Mouse (Mus musculus) embryonic facial prominence, embryonic 11.5 days (tissue): ENCODE results near the gene Trpm8. TPM values are rescaled to one million over a fixed set of nuclear protein-coding genes. Genes with fewer than 3 reads are reported as not detected.

ENCODE experiments used
- ATAC-seq: fragments of 200-750 bp; cut with Nextera tagmentation; replicated peaks from 2 replicates; pipeline ENCODE4 v1.8.0; 2017; ENCODE audit warnings: low read depth; ENCODE audit not compliant: insufficient number of reproducible peaks, low FRiP score, low TSS enrichment
- DNase-seq: peaks from one replicate; pipeline ENCODE4 v3.0.0-alpha.2; 2015; ENCODE audit warnings: low spot score
- H3K27ac ChIP-seq: fragments of 300-500 bp; sonication (generic); replicated peaks from 2 replicates; pipeline ENCODE4 v1.5.1; 2014; ENCODE audit warnings: mild to moderate bottlenecking, low read depth, low read length, control low read depth
- H3K27me3 ChIP-seq: fragments of 300-500 bp; sonication (generic); 2 replicates; pipeline ENCODE4 v1.6.1; 2014; ENCODE audit warnings: mild to moderate bottlenecking, low read length, moderate library complexity, mixed read lengths; ENCODE audit not compliant: control insufficient read depth, insufficient read depth
- H3K36me3 ChIP-seq: fragments of 300-500 bp; sonication (generic); replicated peaks from 2 replicates; pipeline ENCODE4 v1.6.1; 2014; ENCODE audit warnings: low read depth, mild to moderate bottlenecking, low read length, moderate library complexity, mixed read lengths; ENCODE audit not compliant: control insufficient read depth, insufficient read depth
- H3K4me1 ChIP-seq: fragments of 300-500 bp; sonication (generic); 2 replicates; pipeline ENCODE4 v1.6.1; 2014; ENCODE audit warnings: low read length, mixed read lengths; ENCODE audit not compliant: control insufficient read depth, insufficient read depth
- H3K4me2 ChIP-seq: fragments of 300-500 bp; sonication (generic); 2 replicates; pipeline ENCODE4 v1.6.1; 2014; ENCODE audit warnings: low read depth, mild to moderate bottlenecking, control low read depth, low read length, moderate library complexity
- H3K4me3 ChIP-seq: fragments of 300-500 bp; sonication (generic); 2 replicates; pipeline ENCODE4 v1.5.1; 2014; ENCODE audit warnings: low read depth, low read length, control low read depth
- H3K9ac ChIP-seq: fragments of 300-500 bp; sonication (generic); replicated peaks from 2 replicates; pipeline ENCODE4 v1.6.1; 2014; ENCODE audit warnings: mild to moderate bottlenecking, control low read depth, low read length
- H3K9me3 ChIP-seq: fragments of 300-500 bp; sonication (generic); replicated peaks from 2 replicates; pipeline ENCODE4 v1.6.1; 2016; ENCODE audit warnings: mild to moderate bottlenecking, low read length, inconsistent platforms, mixed read lengths; ENCODE audit not compliant: control insufficient read depth
- WGBS: fragments of 180-500 bp; shearing (Covaris S2); extraction: QIAGEN DNeasy Blood & Tissue Kit; methylation state at CpG from one replicate; pipeline ENCODE4 v1.1.7; 2014; 5-methylcytosine and 5-hydroxymethylcytosine counted together
- polyA plus RNA-seq: library from polyadenylated mRNA; unstranded; fragments of >200 nt; fragmentation: Nextera tagmentation; extraction: Ambion mirVana; gene quantifications from 2 replicates; pipeline ENCODE4 v1.2.1, GENCODE M21; 2014

Trpm8 gene
- polyA plus RNA-seq, 1 experiment from 2014 or later, result not detected

DNA sequence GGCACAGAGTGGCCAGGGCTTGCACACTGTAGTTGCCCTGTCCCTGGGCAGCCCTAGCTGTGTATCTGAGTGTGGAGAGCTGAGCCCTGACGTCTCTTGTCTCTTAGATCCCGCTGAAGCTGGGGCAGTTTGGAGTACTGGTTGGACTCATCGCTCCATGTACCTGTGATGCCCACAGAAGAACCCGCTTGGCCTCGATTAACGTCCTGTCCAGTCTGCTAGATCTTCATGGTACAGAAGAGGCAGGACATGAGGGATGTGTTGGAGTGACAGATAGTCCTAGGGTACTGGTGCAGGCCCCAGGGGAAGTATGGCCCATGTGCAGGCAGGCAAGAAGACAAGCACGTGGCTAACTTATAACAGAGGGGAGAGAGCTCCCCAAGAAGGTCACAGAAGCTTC, 27.9 kb upstream of the Trpm8 start:
- no peak for DNase-seq
- H3K36me3 ChIP-seq, result no peaks in the 10 kb centered on the region

DNA sequence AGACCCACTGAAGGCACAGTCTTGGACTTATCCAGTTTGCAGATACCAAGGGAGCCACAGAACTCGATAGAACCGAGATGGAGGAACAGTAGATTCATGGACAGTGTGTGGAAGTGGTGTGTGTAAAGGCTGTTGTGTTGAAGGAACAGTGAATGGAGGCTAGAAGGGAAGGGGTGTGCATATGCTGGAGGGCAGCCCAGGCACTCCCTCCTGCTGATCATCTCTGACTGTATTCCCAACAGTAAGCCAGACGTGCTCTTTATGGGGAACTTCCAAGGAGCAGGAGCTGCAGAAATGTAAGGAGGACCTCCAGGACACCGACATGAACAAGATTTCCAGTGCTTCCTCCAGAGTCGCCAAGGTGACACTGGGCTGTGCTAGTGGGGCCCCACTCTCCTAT, 27.4 kb upstream of the Trpm8 start:
- Histone ChIP-seq H3K4me3 (no peak overlapping the region), H3K9me3 (peaks cover 93% of the 10 kb centered on the region), H3K27ac (no peak overlapping the region), H3K9ac (no peak overlapping the region), H3K27me3 (no peaks in the 10 kb centered on the region), H3K36me3 (no peaks in the 10 kb centered on the region), H3K4me2 (no peak overlapping the region), H3K4me1 (no peaks in the 10 kb centered on the region)
- WGBS, result 84% methylated on average over 5 of the region's 5 CpGs
- DNase-seq, result no peak
- no peak; the same call in 1 of the 2 replicates for ATAC-seq

More for the DNA sequence above, 27.9 kb upstream of the Trpm8 start:
- Histone ChIP-seq H3K27ac (no peak overlapping the region), H3K9me3 (peaks cover 93% of the 10 kb centered on the region), H3K9ac (no peak overlapping the region), H3K4me1 (no peaks in the 10 kb centered on the region), H3K27me3 (no peaks in the 10 kb centered on the region), H3K4me3 (no peak overlapping the region), H3K4me2 (no peak overlapping the region)
- no peak; the same call in 1 of the 2 replicates for ATAC-seq
- WGBS, result 80% methylated on average over 7 of the region's 7 CpGs

DNA sequence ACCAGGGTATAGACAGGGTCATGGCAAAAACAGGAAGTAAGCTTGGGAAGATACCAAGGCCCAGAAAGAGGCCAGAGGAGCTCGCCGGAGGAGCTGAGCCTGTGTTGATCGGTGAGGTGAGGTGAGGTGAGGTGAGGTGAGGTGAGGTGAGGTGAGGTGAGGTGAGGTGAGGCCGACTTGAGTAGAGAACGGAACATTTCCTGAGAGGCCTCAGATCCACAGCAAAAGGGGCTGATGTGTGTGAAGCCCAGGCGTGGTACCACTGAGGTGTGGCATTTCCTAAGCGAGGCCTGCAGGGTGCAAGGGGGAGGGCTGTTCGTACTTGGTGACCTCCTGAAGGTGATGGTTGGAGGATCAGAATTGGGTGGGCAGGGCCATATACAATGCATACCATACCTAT, 24.4 kb upstream of the Trpm8 start:
- H3K9me3 ChIP-seq, result peaks cover 90% of the 10 kb centered on the region
- no peaks in the 10 kb centered on the region for H3K27me3 ChIP-seq
- no peak overlapping the region for H3K4me2 ChIP-seq
- H3K4me3 ChIP-seq, result no peak overlapping the region
- no peak overlapping the region for H3K27ac ChIP-seq
- H3K4me1 ChIP-seq, result no peaks in the 10 kb centered on the region
- H3K36me3 ChIP-seq, result no peaks in the 10 kb centered on the region
- no peak for DNase-seq
- no peak overlapping the region for H3K9ac ChIP-seq
- 77% methylated on average over 8 of the region's 8 CpGs for WGBS
- ATAC-seq, result no peak

GRCm38 (mm10) chr1:88253540-88253939, 23.9 kb upstream of the Trpm8 start:
- DNase-seq, result no peak
- Histone ChIP-seq H3K4me2 (no peak overlapping the region), H3K4me3 (no peak overlapping the region), H3K27me3 (no peaks in the 10 kb centered on the region), H3K9me3 (peaks cover 90% of the 10 kb centered on the region), H3K27ac (no peak overlapping the region), H3K9ac (no peak overlapping the region), H3K36me3 (no peaks in the 10 kb centered on the region), H3K4me1 (no peaks in the 10 kb centered on the region)
- ATAC-seq, result no peak
- 68% methylated on average over 6 of the region's 6 CpGs for WGBS

- no peak overlapping the region for H3K9ac ChIP-seq
- DNase-seq, result no peak
- ATAC-seq, result no peak
- H3K27ac ChIP-seq, result no peak overlapping the region
- H3K27me3 ChIP-seq, result no peaks in the 10 kb centered on the region
- H3K4me1 ChIP-seq, result no peaks in the 10 kb centered on the region
- H3K9me3 ChIP-seq, result peaks cover 83% of the 10 kb centered on the region
- H3K4me2 ChIP-seq, result no peak overlapping the region
- WGBS, result 87% methylated on average over 12 of the region's 12 CpGs
- H3K4me3 ChIP-seq, result no peak overlapping the region
- H3K36me3 ChIP-seq, result peaks cover 5% of the 10 kb centered on the region
These were observed 22.5 kb upstream of the Trpm8 start for GRCm38 (mm10) chr1:88254793-88255465.

GRCm38 (mm10) chr1:88255466-88255857, 22.0 kb upstream of the Trpm8 start:
- ATAC-seq (no peak), DNase-seq (no peak)
- peaks cover 11% of the 10 kb centered on the region for H3K36me3 ChIP-seq
- WGBS, result 55% methylated on average over 2 of the region's 2 CpGs
- no peaks in the 10 kb centered on the region for H3K27me3 ChIP-seq
- H3K9me3 ChIP-seq, result peaks cover 81% of the 10 kb centered on the region
- no peak overlapping the region for H3K4me2 ChIP-seq
- H3K4me1 ChIP-seq, result no peaks in the 10 kb centered on the region
- no peak overlapping the region for H3K9ac ChIP-seq
- H3K4me3 ChIP-seq, result no peak overlapping the region
- no peak overlapping the region for H3K27ac ChIP-seq

DNA sequence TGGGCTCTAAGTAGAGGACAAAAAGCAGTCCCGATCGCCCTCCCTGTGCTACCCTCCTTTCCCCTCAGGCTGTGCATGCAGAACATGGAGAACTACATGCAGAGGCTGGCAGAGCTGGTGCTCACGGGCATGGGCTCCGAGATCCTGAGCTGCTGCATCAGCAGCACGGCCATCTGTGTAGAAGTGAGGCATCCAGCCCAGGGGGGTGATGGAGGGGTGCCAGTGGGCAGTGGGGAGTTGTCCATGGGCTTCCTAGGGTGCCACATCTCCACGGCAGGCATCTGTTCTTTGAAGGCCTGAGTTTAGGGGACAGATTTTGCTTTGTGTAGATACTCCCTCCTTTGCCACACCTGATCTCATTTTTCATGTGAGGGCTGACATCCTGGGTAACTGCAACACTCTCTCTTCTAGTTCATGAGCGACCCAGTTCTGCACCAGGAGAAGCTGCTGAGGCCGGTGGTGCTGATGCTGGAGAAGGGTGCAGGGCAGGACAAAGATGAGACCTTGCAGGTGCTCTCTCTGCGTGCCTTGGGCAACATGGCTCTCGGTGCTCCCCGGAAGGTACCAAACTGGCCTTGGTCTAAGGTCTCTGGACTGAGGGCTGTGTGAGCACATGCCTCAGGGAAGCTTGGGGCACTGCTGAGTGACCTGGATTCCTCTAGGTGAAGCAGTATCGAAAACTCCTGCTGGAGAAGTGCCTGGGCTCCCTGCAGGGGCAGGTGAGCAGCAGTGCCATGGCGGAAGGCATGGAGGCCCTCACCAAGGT, 21.3 kb upstream of the Trpm8 start:
- Histone ChIP-seq H3K4me2 (no peak overlapping the region), H3K4me3 (no peak overlapping the region), H3K4me1 (no peaks in the 10 kb centered on the region), H3K9me3 (peaks cover 74% of the 10 kb centered on the region), H3K27me3 (no peaks in the 10 kb centered on the region), H3K9ac (no peak overlapping the region), H3K27ac (no peak overlapping the region), H3K36me3 (peaks cover 16% of the 10 kb centered on the region)
- ATAC-seq, result no peak
- WGBS, result 80% methylated on average over 13 of the region's 13 CpGs
- no peak for DNase-seq
